Mouse (Mus musculus): ENCODE measurements around the gene B430218F22Rik. TPM values are rescaled to one million over a fixed set of nuclear protein-coding genes. Genes with fewer than 3 reads are reported as not detected.
"Not testable (repeated sequence)": the region's sequence is repeated elsewhere in the genome, so short reads cannot be mapped to it uniquely, and the experiment has no call there.

Gene B430218F22Rik
- 0.89 and 0.91 TPM in 2 replicates for polyA plus RNA-seq (2015; fragmentation: Nextera tagmentation; extraction: Ambion mirVana)

DNA sequence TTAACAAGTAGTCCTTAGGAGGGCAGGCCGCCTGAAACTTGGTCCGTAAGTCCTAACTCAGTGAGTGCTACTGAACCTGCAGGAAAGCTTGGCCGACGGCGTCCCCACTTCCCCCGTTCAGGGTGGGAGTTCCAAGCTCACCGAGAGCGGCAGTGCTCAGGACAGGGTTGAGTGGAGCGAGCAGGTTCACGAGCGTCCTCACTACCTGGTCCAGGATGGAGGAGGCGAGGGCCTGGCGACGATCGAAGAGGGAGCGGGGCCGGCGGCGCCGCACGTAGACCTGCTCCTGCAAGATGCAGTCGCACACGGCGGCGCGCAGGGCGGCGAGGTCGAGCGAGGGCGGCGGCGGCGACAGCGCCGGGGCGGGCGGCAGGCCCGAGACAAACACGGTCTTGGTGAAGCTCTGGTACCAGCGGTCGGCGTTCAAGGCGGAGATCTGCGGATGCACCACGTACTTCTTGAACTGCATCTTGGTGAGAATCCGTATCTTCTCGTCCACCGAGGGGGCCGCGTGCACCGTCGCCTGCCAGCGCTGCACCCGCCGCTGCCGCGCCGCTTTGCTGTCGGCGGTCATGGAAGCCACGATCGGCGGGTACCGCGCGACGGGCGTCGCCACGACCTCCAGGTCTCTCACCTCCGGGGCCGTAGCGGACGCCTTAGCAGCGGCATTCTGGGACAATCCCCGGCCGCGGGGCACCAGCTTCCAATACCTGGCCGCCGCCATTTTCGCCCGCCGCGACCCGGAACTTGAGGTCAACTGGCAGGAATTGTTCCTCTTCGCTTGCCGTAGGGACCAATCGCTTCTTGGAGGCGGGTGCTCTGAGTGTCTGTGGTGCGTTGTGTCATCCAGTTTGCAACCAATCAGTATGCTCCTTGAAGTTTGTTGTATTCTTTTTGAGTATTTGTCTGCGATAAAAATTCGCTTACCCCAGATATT is at the start of gene B430218F22Rik, which contains the start of gene Mrps30:
Gene B430218F22Rik, plus strand, starts transcription at position 120 of the 937 bp plus-strand sequence.
Gene Mrps30, minus strand, starts transcription at position 742 of the 937 bp plus-strand sequence.
- H3K9ac ChIP-seq (replicated peaks; ENCODE audit: low read length): peak within 1 kb of the TSS; percentile 82
- no peaks in the 10 kb centered on the region for H3K9me3 ChIP-seq (ENCODE audit: low read length)
- peak within 1 kb of the TSS; percentile 57 for H3K27ac ChIP-seq (ENCODE audit: low read length)
- ATAC-seq (ENCODE audit: low FRiP score, low TSS enrichment): peak; percentile 98
- H3K4me2 ChIP-seq (replicated peaks; ENCODE audit: low read depth, low read length): peak within 1 kb of the TSS; percentile 71
- no peaks in the 10 kb centered on the region for H3K27me3 ChIP-seq (ENCODE audit: insufficient read depth, low read length)
- H3K36me3 ChIP-seq (ENCODE audit: insufficient read depth, low read length): peaks cover 17% of the 10 kb centered on the region
- peaks cover 8% of the 10 kb centered on the region for H3K4me1 ChIP-seq (ENCODE audit: insufficient read depth, low read length)
- under 1% methylated on average over 90 of the region's 93 CpGs for WGBS
- peak within 1 kb of the TSS; percentile 71 for H3K4me3 ChIP-seq (ENCODE audit: low read length)

GRCm38 (mm10) chr13:118350257-118350656 is 36.2 kb upstream of the B430218F22Rik start:
- H3K4me2 ChIP-seq (replicated peaks; ENCODE audit: low read depth, low read length): no peak overlapping the region
- H3K4me3 ChIP-seq (ENCODE audit: low read length): no peak overlapping the region
- WGBS: 24% methylated on average over 10 of the region's 10 CpGs

GRCm38 (mm10) chr13:118350870-118351269 is 35.6 kb upstream of the B430218F22Rik start:
- WGBS: 87% methylated on average over 10 of the region's 10 CpGs

More at GRCm38 (mm10) chr13:118350257-118350656, 36.2 kb upstream of the B430218F22Rik start:
- no peak overlapping the region for H3K27ac ChIP-seq (ENCODE audit: low read length)
- no peaks in the 10 kb centered on the region for H3K4me1 ChIP-seq (ENCODE audit: insufficient read depth, low read length)
- ATAC-seq (ENCODE audit: low FRiP score, low TSS enrichment): no peak
- no peaks in the 10 kb centered on the region for H3K9me3 ChIP-seq (ENCODE audit: low read length)
- no peaks in the 10 kb centered on the region for H3K36me3 ChIP-seq (ENCODE audit: insufficient read depth, low read length)
- H3K27me3 ChIP-seq (ENCODE audit: insufficient read depth, low read length): no peaks in the 10 kb centered on the region
- no peak overlapping the region for H3K9ac ChIP-seq (replicated peaks; ENCODE audit: low read length)

DNA sequence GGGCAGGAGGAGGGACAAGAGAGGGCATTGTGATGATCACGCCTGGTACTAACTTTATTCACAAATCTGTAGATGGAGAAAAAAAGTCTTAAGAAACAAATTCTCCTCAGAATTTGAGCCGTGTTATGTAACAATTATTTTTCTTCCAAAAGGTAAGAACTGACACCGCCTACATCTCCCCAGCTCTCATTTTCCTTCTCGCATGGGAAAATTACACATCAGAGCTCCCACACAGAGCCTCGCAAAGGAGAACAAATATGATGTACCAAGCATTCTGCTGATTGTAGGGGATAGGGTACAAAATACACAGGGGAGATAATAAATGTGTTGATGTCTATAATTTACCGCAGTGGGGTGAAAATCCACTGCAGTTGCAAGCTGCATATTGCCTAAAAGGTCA is 23.1 kb upstream of the B430218F22Rik start:
- WGBS: 87% methylated on average over 6 of the region's 6 CpGs
- H3K9ac ChIP-seq (replicated peaks; ENCODE audit: low read length): no peak overlapping the region
- no peaks in the 10 kb centered on the region for H3K9me3 ChIP-seq (ENCODE audit: low read length)
- no peaks in the 10 kb centered on the region for H3K4me1 ChIP-seq (ENCODE audit: insufficient read depth, low read length)
- no peaks in the 10 kb centered on the region for H3K27me3 ChIP-seq (ENCODE audit: insufficient read depth, low read length)
- no peak overlapping the region for H3K27ac ChIP-seq (ENCODE audit: low read length)
- H3K4me3 ChIP-seq (ENCODE audit: low read length): no peak overlapping the region
- ATAC-seq (ENCODE audit: low FRiP score, low TSS enrichment): no peak
- no peak overlapping the region for H3K4me2 ChIP-seq (replicated peaks; ENCODE audit: low read depth, low read length)
- H3K36me3 ChIP-seq (ENCODE audit: insufficient read depth, low read length): no peaks in the 10 kb centered on the region

More at GRCm38 (mm10) chr13:118350870-118351269, 35.6 kb upstream of the B430218F22Rik start:
- no peaks in the 10 kb centered on the region for H3K9me3 ChIP-seq (ENCODE audit: low read length)
- no peaks in the 10 kb centered on the region for H3K27me3 ChIP-seq (ENCODE audit: insufficient read depth, low read length)
- H3K36me3 ChIP-seq (ENCODE audit: insufficient read depth, low read length): no peaks in the 10 kb centered on the region
- no peak overlapping the region for H3K27ac ChIP-seq (ENCODE audit: low read length)
- H3K4me1 ChIP-seq (ENCODE audit: insufficient read depth, low read length): no peaks in the 10 kb centered on the region
- ATAC-seq (ENCODE audit: low FRiP score, low TSS enrichment): no peak
- no peak overlapping the region for H3K9ac ChIP-seq (replicated peaks; ENCODE audit: low read length)
- no peak overlapping the region for H3K4me2 ChIP-seq (replicated peaks; ENCODE audit: low read depth, low read length)
- no peak overlapping the region for H3K4me3 ChIP-seq (ENCODE audit: low read length)

DNA sequence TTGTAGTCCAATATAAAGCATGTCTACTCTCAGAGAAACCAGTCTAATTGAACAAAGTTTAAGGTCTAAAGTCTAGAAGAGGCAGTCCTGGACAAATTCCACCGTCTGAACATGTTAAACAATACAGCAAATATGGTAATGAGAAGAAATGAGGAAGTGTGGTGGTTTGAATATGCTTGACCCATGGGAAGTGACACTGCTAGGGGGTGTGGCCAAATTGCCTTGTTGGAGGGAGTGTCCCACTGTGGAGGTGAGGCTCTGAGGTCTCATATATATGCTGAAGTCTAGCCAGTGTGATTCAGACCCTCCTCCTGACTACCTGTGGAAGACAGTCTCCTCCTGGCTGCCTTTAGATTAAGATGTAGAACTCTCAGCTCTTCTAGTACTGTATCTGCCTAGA is 20.7 kb upstream of the B430218F22Rik start:
- Histone ChIP-seq H3K4me1 (ENCODE audit: insufficient read depth, low read length) (no peaks in the 10 kb centered on the region), H3K27me3 (ENCODE audit: insufficient read depth, low read length) (no peaks in the 10 kb centered on the region), H3K9me3 (ENCODE audit: low read length) (no peaks in the 10 kb centered on the region), H3K4me3 (ENCODE audit: low read length) (no peak overlapping the region), H3K4me2 (replicated peaks; ENCODE audit: low read depth, low read length) (no peak overlapping the region), H3K9ac (replicated peaks; ENCODE audit: low read length) (no peak overlapping the region), H3K36me3 (ENCODE audit: insufficient read depth, low read length) (no peaks in the 10 kb centered on the region), H3K27ac (ENCODE audit: low read length) (no peak overlapping the region)
- 68% methylated on average over 1 of the region's 1 CpGs for WGBS
- ATAC-seq (ENCODE audit: low FRiP score, low TSS enrichment): no peak

DNA sequence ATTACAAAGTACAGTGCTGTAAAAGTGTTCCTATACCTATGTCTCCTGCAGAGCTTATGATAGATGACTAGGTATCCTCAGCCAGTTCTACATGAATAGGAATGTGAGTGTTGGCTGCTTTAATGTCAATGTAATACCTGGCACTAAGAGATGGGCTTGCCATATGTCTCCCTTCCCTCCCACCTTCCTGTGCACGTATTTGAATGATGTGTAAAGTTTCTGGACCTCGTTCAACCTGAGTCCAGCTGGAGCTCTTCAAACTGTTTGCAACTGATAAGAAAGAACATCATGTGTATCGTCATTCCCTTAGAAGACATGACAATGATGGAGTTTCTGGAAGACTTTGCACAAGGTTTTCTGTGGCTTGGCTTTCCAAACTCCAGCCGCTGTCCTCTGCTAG is 13.6 kb upstream of the B430218F22Rik start:
- Histone ChIP-seq H3K4me1 (ENCODE audit: insufficient read depth, low read length) (no peaks in the 10 kb centered on the region), H3K27me3 (ENCODE audit: insufficient read depth, low read length) (no peaks in the 10 kb centered on the region), H3K9ac (replicated peaks; ENCODE audit: low read length) (no peak overlapping the region), H3K4me2 (replicated peaks; ENCODE audit: low read depth, low read length) (no peak overlapping the region), H3K9me3 (ENCODE audit: low read length) (no peaks in the 10 kb centered on the region), H3K27ac (ENCODE audit: low read length) (no peak overlapping the region), H3K36me3 (ENCODE audit: insufficient read depth, low read length) (peaks cover 5% of the 10 kb centered on the region), H3K4me3 (ENCODE audit: low read length) (no peak overlapping the region)
- 74% methylated on average over 4 of the region's 4 CpGs for WGBS
- ATAC-seq (ENCODE audit: low FRiP score, low TSS enrichment): no peak

- H3K9ac ChIP-seq (replicated peaks; ENCODE audit: low read length): no peak overlapping the region
- H3K27me3 ChIP-seq (ENCODE audit: insufficient read depth, low read length): no peaks in the 10 kb centered on the region
- 72% methylated on average over 1 of the region's 1 CpGs for WGBS
- no peak for ATAC-seq (ENCODE audit: low FRiP score, low TSS enrichment)
- no peak overlapping the region for H3K4me2 ChIP-seq (replicated peaks; ENCODE audit: low read depth, low read length)
- H3K4me1 ChIP-seq (ENCODE audit: insufficient read depth, low read length): no peaks in the 10 kb centered on the region; the same call in 1 of the 2 replicates
- H3K36me3 ChIP-seq (ENCODE audit: insufficient read depth, low read length): peaks cover 32% of the 10 kb centered on the region
- H3K9me3 ChIP-seq (ENCODE audit: low read length): no peaks in the 10 kb centered on the region
- no peak overlapping the region for H3K27ac ChIP-seq (ENCODE audit: low read length)
- H3K4me3 ChIP-seq (ENCODE audit: low read length): no peak overlapping the region
These were observed 7.3 kb upstream of the B430218F22Rik start for GRCm38 (mm10) chr13:118379155-118379554.

DNA sequence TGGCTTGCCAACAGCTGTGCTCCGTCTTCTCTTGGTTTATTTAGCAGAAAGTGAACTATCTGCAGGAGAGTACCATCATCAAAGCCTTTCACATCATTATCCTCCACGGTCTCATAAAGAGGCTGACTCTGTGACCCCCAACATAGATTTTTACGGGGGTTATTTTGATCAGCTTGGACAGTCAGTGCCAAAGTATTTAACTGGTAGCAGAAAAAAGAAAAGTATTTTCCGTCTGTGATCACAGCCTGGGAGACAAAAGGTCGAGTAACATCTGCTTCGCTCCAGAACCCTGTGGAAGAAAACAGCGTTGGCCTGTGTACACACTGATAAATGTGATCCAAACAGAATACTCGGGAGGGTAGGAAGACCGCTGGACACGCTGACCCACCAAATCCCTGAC is 6.0 kb upstream of the B430218F22Rik start:
- peaks cover 32% of the 10 kb centered on the region for H3K36me3 ChIP-seq (ENCODE audit: insufficient read depth, low read length)
- H3K9ac ChIP-seq (replicated peaks; ENCODE audit: low read length): no peak overlapping the region
- H3K4me1 ChIP-seq (ENCODE audit: insufficient read depth, low read length): peaks cover 2% of the 10 kb centered on the region; the same call in 1 of the 2 replicates
- no peak overlapping the region for H3K4me2 ChIP-seq (replicated peaks; ENCODE audit: low read depth, low read length)
- no peak overlapping the region for H3K4me3 ChIP-seq (ENCODE audit: low read length)
- WGBS: 28% methylated on average over 10 of the region's 10 CpGs
- H3K27ac ChIP-seq (ENCODE audit: low read length): 0 out of 2 replicates have a peak overlapping the region, but pooled peaks have one; percentile 18
- peak; percentile 70; the same call in 1 of the 2 replicates for ATAC-seq (ENCODE audit: low FRiP score, low TSS enrichment)
- H3K27me3 ChIP-seq (ENCODE audit: insufficient read depth, low read length): no peaks in the 10 kb centered on the region
- no peaks in the 10 kb centered on the region for H3K9me3 ChIP-seq (ENCODE audit: low read length)

GRCm38 (mm10) chr13:118387448-118387801 is 995 bp downstream of the B430218F22Rik start:
- H3K9me3 ChIP-seq (ENCODE audit: low read length); H3K4me1 ChIP-seq (ENCODE audit: insufficient read depth, low read length); H3K27ac ChIP-seq (ENCODE audit: low read length); H3K27me3 ChIP-seq (ENCODE audit: insufficient read depth, low read length): not testable (repeated sequence)
- peak; percentile 44 for ATAC-seq (ENCODE audit: low FRiP score, low TSS enrichment)
- 9% methylated on average over 10 of the region's 10 CpGs for WGBS
- Histone ChIP-seq H3K4me2 (replicated peaks; ENCODE audit: low read depth, low read length) (peak overlapping the region; percentile 48), H3K36me3 (ENCODE audit: insufficient read depth, low read length) (peaks cover 13% of the 10 kb centered on the region), H3K9ac (replicated peaks; ENCODE audit: low read length) (peak overlapping the region; percentile 22; the same call in 1 of the 2 replicates), H3K4me3 (ENCODE audit: low read length) (peak overlapping the region; percentile 71)

- Histone ChIP-seq H3K4me1 (ENCODE audit: insufficient read depth, low read length) (no peaks in the 10 kb centered on the region), H3K9ac (replicated peaks; ENCODE audit: low read length) (no peak overlapping the region), H3K9me3 (ENCODE audit: low read length) (no peaks in the 10 kb centered on the region), H3K36me3 (ENCODE audit: insufficient read depth, low read length) (no peaks in the 10 kb centered on the region), H3K4me2 (replicated peaks; ENCODE audit: low read depth, low read length) (no peak overlapping the region), H3K4me3 (ENCODE audit: low read length) (no peak overlapping the region), H3K27me3 (ENCODE audit: insufficient read depth, low read length) (no peaks in the 10 kb centered on the region), H3K27ac (ENCODE audit: low read length) (no peak overlapping the region)
- ATAC-seq (ENCODE audit: low FRiP score, low TSS enrichment): no peak
- 79% methylated on average over 3 of the region's 3 CpGs for WGBS
These were observed 9.4 kb downstream of the B430218F22Rik start for GRCm38 (mm10) chr13:118395803-118396202.
